Mouse (Mus musculus) monocyte, adult 2 months (primary cell): ENCODE results near the gene Senp6.

ENCODE experiments used
- DNase-seq, 2 experiments: peaks; one replicate each; pipeline ENCODE4 v3.0.0; 2022; ENCODE audit warnings: low spot score in 2 of 2, low read depth in 1 of 2

Senp6 gene

GRCm38 (mm10) chr9:80171241-80171640 lies 104.5 kb downstream of the Senp6 start:
- no peak for DNase-seq

- no peak for DNase-seq
These were observed 105.9 kb downstream of the Senp6 start for GRCm38 (mm10) chr9:80172396-80173222.

GRCm38 (mm10) chr9:80173629-80174028 lies 106.9 kb downstream of the Senp6 start:
- no peak for DNase-seq

- no peak for DNase-seq
These were observed 110.2 kb downstream of the Senp6 start for GRCm38 (mm10) chr9:80176696-80177478.

- DNase-seq, result no peak
These were observed 112.0 kb downstream of the Senp6 start for GRCm38 (mm10) chr9:80178670-80179069.

DNA sequence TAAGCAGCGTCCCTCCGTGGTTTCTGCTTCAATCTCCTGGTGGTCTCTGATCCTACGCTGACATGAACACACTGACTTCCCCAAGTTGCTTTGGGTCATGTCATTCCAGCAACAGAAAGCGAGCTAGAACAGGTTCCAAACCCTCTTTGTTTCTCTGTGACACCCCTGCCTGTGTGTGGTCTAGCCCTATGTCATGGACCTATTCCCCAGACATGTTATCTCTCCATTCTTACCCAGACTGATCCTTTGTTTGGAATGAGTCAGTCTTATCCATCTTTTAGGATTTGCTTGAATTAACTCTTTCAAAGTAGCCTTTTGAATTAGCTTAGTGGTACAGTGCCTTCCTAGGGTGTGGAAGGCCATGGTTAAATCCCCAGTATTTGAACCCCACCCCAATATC lies 113.0 kb downstream of the Senp6 start:
- DNase-seq, result no peak

DNA sequence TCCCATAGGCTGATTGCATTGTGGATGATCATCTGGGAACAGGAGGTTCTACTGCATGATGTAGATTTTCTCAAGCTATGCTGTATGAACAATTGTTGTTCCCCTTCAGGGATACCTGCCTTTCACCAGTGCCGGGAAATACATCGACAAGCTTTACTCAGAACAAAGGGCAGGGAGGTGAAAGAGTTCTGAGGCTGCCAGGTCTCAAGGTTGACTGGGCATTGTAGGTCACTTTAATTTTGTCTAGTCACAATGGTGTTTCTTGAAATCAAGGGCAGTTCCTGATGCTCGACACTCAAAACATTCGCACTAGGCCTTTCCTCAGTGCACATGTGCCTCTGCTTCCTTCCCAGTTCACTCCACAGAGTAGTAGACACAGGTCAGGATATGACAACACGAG lies 114.1 kb downstream of the Senp6 start:
- no peak for DNase-seq

DNA sequence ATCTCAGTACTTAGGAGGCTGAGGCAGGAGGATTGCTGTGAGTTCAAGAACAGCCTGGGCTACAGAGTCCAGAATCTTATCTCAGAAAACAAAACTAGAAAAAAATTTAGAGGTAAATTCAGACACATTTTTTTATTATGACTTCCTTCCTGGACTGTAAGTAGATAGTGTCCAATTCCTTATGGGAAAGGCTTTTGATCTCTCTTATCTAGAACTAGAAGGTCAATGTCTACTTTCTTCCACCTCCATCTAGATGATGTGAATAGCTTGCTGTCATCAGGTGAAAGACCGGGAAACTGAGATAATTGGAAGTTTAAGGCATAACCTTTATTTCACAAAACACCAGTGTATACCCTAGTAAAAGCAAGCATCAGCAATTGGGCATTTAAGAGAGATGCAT lies 115.0 kb downstream of the Senp6 start:
- no peak for DNase-seq

DNA sequence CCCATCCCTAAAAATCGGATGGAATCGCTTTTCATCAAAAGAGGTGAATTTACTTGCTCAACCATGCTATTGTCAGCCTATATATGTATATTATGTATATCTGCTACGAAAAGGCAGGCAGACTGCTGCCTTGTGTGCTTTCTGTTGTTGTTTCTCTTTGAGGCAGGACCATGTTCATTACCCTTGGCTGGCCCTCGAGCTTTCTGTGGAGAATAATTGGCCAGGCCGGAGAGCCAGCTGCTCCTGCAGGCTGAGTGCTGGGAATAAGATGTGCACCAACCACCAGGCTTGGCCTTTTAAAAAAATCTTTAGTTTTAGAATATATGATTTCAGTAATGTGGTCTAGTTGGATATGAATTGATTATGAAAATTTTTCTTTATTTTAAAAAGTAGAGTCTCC lies 117.4 kb downstream of the Senp6 start:
- no peak for DNase-seq

- no peak for DNase-seq
These were observed 119.0 kb downstream of the Senp6 start for GRCm38 (mm10) chr9:80185737-80186136.

- DNase-seq, result no peak
These were observed 120.0 kb downstream of the Senp6 start for GRCm38 (mm10) chr9:80186693-80187092.

- no peak for DNase-seq
These were observed 121.7 kb downstream of the Senp6 start for GRCm38 (mm10) chr9:80188324-80188893.

DNA sequence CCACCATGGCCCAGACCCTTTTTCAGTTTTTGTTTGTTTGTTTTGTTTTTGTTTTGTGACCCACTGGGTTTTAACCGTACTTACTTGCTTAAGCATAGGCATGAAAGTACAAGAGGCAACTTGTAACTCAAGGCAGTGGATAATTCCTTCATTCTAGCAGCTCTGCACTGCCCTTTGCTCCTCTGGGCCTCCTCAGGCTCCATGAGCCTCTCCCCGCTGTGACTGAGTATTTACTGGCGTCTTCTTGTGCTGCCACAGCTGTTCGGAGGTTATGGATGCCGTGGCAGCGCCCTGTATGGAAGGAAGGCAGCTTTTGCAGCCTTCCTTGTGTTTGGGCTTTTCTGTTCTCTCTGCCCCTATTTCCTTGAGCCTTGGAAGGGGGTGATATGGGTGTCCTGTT lies 124.5 kb downstream of the Senp6 start:
- no peak for DNase-seq

DNA sequence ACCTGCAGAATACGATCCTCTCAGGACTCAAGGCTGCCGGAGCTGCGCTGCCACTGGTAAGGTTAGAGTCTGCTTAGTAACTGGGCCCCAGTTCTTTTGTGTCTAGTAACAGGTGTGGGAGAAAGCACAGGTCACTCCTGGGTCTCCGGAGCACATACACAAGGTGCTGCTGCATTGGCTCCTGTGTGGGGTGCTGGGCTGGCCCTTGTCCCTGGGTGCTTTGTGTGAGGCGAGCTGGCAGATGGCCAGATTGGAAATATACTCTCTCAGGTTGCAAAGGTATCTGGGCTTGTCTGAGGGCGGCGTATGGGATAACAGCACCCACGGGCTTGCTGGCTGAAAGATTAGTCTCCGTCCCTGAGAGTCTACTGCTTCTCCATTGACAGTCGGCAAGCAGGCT lies 125.6 kb downstream of the Senp6 start:
- no peak for DNase-seq

DNA sequence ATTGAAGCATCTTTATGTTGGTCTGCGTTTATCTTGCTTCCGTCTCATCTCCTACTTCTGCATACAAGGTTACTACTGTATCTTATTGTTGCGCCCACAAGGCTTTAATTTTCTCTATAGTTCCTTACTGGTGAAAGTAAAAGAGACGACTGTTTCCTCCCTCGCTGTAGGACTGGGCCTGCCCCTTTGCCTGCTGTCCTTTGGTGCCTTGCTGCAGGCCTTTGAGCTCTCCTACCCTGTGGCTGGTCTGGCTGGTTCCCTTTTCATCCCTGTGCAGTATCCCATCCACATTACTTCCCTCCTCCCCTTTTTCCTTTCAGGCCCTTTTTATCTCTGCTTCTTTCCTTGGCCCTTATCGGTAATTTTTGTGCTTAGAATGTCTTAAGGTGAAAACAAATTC lies 127.7 kb downstream of the Senp6 start:
- DNase-seq, result no peak
